Mouse (Mus musculus) heart, embryonic 11.5 days (tissue): ENCODE results near the gene Olfr157. TPM values are rescaled to one million over a fixed set of nuclear protein-coding genes. Genes with fewer than 3 reads are reported as not detected.

Experiments used
- polyA plus RNA-seq: library from polyadenylated mRNA; unstranded; fragments of >200 nt; fragmentation: Nextera tagmentation; extraction: Ambion mirVana; gene quantifications from 2 replicates; pipeline ENCODE4 v1.2.1, GENCODE M21; 2014

Olfr157 gene
- polyA plus RNA-seq, 1 experiment from 2014 or later, result 0.03 TPM

Other genes with a start within 250 kb of the Olfr157 start
- 7.2 and 7.8 TPM in 2 replicates for gene Npr2, start 208.3 kb downstream of the Olfr157 start, polyA plus RNA-seq
- gene Spag8, start 186.6 kb downstream of the Olfr157 start, polyA plus RNA-seq, result 0.29 and 0.38 TPM in 2 replicates
- gene Hint2, start 183.7 kb downstream of the Olfr157 start, polyA plus RNA-seq, result 128 and 131 TPM in 2 replicates
- gene Tmem8b, start 171.2 kb downstream of the Olfr157 start, polyA plus RNA-seq, result 2.7 and 3.3 TPM in 2 replicates
- 3.4 and 3.9 TPM in 2 replicates for gene Fam221b, start 171.1 kb downstream of the Olfr157 start, polyA plus RNA-seq
- not detected in 2 replicates for gene Olfr70, start 139.4 kb downstream of the Olfr157 start, polyA plus RNA-seq
- not detected in 2 replicates for gene Olfr71, start 129.9 kb downstream of the Olfr157 start, polyA plus RNA-seq
- gene Hrct1, start 113.0 kb downstream of the Olfr157 start, polyA plus RNA-seq, result 0.59 and 0.99 TPM in 2 replicates
- 0.16 and 0.24 TPM in 2 replicates for gene Spaar, start 110.2 kb downstream of the Olfr157 start, polyA plus RNA-seq
- not detected in 2 replicates for gene Olfr159, start 69.2 kb downstream of the Olfr157 start, polyA plus RNA-seq
- gene Olfr156, start 16.3 kb downstream of the Olfr157 start, polyA plus RNA-seq, result not detected in 2 replicates
- gene Olfr155, start 11.4 kb upstream of the Olfr157 start, polyA plus RNA-seq, result not detected in 2 replicates
- gene Reck, start 35.3 kb upstream of the Olfr157 start, polyA plus RNA-seq, result 11.8 and 13.6 TPM in 2 replicates
- 112 and 136 TPM in 2 replicates for gene Glipr2, start 117.2 kb upstream of the Olfr157 start, polyA plus RNA-seq
- gene Ccin, start 143.3 kb upstream of the Olfr157 start, polyA plus RNA-seq, result not detected in 2 replicates
- gene Clta, start 164.3 kb upstream of the Olfr157 start, polyA plus RNA-seq, result 157 and 162 TPM in 2 replicates
- gene Gne, start 244.0 kb upstream of the Olfr157 start, polyA plus RNA-seq, result 31.1 and 32.1 TPM in 2 replicates